Mouse (Mus musculus) lung, embryonic 16.5 days (tissue): Measurements from ENCODE around the gene Plppr3. TPM values are rescaled to one million over a fixed set of nuclear protein-coding genes. Genes with fewer than 3 reads are reported as not detected.
A peak's percentile ranks its signal among the peaks of the same experiment; 100 is the strongest.
"Not testable (repeated sequence)": the region's sequence is repeated elsewhere in the genome, so short reads cannot be mapped to it uniquely, and the experiment has no call there.

Experiments used
- ATAC-seq: fragments of 200-750 bp; cut with Nextera tagmentation; 2 replicates; pipeline ENCODE4 v1.8.0; 2017; ENCODE audit warnings: low read depth, mild to moderate bottlenecking, moderate library complexity
- H3K27ac ChIP-seq: fragments of 300-500 bp; sonication (generic); 2 replicates; pipeline ENCODE4 v1.5.1; 2014; ENCODE audit warnings: mild to moderate bottlenecking, control low read depth, low read length
- H3K27me3 ChIP-seq: fragments of 300-500 bp; sonication (generic); 2 replicates; pipeline ENCODE4 v1.6.1; 2014; ENCODE audit warnings: low read depth, low read length, mixed read lengths; ENCODE audit not compliant: control insufficient read depth, insufficient read depth
- H3K36me3 ChIP-seq: fragments of 300-500 bp; sonication (generic); 2 replicates; pipeline ENCODE4 v1.6.1; 2014; ENCODE audit warnings: low read length; ENCODE audit not compliant: control insufficient read depth, insufficient read depth
- H3K4me1 ChIP-seq: fragments of 300-500 bp; sonication (generic); replicated peaks from 2 replicates; pipeline ENCODE4 v1.6.1; 2014; ENCODE audit warnings: low read length, mixed read lengths; ENCODE audit not compliant: control insufficient read depth, insufficient read depth
- H3K4me2 ChIP-seq: fragments of 300-500 bp; sonication (generic); 2 replicates; pipeline ENCODE4 v1.6.1; 2014; ENCODE audit warnings: low read depth, low read length, control low read depth
- H3K4me3 ChIP-seq: fragments of 300-500 bp; sonication (generic); 2 replicates; pipeline ENCODE4 v1.5.1; 2014; ENCODE audit warnings: mild to moderate bottlenecking, low read length, control low read depth
- H3K9ac ChIP-seq: fragments of 300-500 bp; sonication (generic); 2 replicates; pipeline ENCODE4 v1.6.1; 2014; ENCODE audit warnings: low read length, control low read depth
- H3K9me3 ChIP-seq: fragments of 300-500 bp; sonication (generic); 2 replicates; pipeline ENCODE4 v1.6.1; 2016; ENCODE audit warnings: low read length; ENCODE audit not compliant: control insufficient read depth
- WGBS: fragments of 180-500 bp; shearing (Covaris S2); extraction: QIAGEN DNeasy Blood & Tissue Kit; methylation state at CpG from one replicate; pipeline ENCODE4 v1.1.7; 2014; 5-methylcytosine and 5-hydroxymethylcytosine counted together
- polyA plus RNA-seq: library from polyadenylated mRNA; unstranded; fragments of >200 nt; fragmentation: Nextera tagmentation; extraction: Ambion mirVana; gene quantifications from 2 replicates; pipeline ENCODE4 v1.2.1, GENCODE M21; 2015

Plppr3 gene
- polyA plus RNA-seq, 1 experiment from 2014 or later = 26.4 TPM

DNA sequence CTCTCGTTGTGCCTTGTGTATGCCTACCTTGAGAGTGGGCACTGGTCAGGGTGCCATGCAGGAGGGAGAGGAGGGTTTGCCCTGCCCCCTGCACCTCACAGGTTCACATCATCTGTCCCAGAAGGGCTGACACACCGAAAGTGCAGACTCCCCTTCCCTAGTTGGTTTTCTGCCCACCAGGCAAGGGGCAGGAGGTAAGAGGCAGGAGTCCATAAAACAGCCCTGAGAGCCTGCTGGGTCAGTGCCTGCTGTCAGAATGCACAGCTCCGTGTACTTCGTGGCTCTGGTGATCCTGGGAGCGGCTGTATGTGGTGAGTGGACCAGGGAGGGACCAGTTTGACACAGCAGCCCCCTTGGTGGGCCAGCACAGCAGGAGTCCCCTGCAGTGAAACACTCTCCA, 16.2 kb upstream of the Plppr3 start, which contains the start of gene Cfd:
Cfd (plus strand) TSS at position 184 of the 400 bp plus-strand sequence.
- H3K27me3 ChIP-seq = no peaks in the 10 kb centered on the region
- H3K4me1 ChIP-seq = no peaks in the 10 kb centered on the region
- 35% methylated on average over 5 of the region's 5 CpGs for WGBS
- H3K9me3 ChIP-seq = no peaks in the 10 kb centered on the region
- no peak within 1 kb of the TSS for H3K9ac ChIP-seq
- ATAC-seq = no peak
- H3K4me3 ChIP-seq = no peak within 1 kb of the TSS
- peaks cover 2% of the 10 kb centered on the region for H3K36me3 ChIP-seq
- H3K4me2 ChIP-seq = no peak within 1 kb of the TSS
- no peak within 1 kb of the TSS for H3K27ac ChIP-seq

- Histone ChIP-seq H3K27ac (no peak overlapping the region), H3K9me3 (no peaks in the 10 kb centered on the region), H3K36me3 (no peaks in the 10 kb centered on the region; the same call in 1 of the 2 replicates), H3K4me1 (peaks cover 2% of the 10 kb centered on the region; the same call in 1 of the 2 replicates), H3K27me3 (no peaks in the 10 kb centered on the region), H3K4me2 (no peak overlapping the region), H3K4me3 (no peak overlapping the region), H3K9ac (no peak overlapping the region)
- no peak for ATAC-seq
- WGBS = 21% methylated on average over 2 of the region's 2 CpGs
These were observed 15.0 kb upstream of the Plppr3 start for GRCm38 (mm10) chr10:79889386-79889785.

DNA sequence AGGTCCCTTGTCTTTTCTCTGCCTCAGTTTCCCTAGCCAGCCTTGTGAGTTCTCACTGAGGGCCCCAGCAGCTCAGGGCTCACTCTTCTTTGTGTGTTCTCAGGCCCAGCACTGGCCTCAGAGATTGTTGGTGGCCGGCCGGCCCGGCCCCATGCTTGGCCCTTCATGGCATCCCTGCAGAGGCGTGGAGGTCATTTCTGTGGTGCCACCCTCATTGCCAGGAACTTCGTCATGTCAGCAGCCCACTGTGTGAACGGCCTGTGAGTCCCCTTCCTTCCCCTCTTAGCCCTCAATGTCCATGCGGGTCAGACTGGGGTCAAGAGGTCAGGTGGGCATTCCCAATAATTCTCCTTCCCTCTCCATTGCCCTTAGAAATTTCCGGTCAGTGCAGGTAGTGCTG, 12.2 kb upstream of the Plppr3 start:
- Histone ChIP-seq H3K4me1 (peaks cover 10% of the 10 kb centered on the region), H3K4me2 (no peak overlapping the region), H3K9me3 (no peaks in the 10 kb centered on the region), H3K36me3 (no peaks in the 10 kb centered on the region), H3K27ac (no peak overlapping the region), H3K27me3 (peaks cover 3% of the 10 kb centered on the region), H3K4me3 (no peak overlapping the region), H3K9ac (no peak overlapping the region)
- 79% methylated on average over 8 of the region's 8 CpGs for WGBS
- ATAC-seq = no peak

- Histone ChIP-seq H3K9ac (no peak within 1 kb of the TSS), H3K4me2 (no peak within 1 kb of the TSS), H3K4me1 (peaks cover 10% of the 10 kb centered on the region), H3K36me3 (no peaks in the 10 kb centered on the region), H3K4me3 (no peak within 1 kb of the TSS), H3K27ac (no peak within 1 kb of the TSS), H3K9me3 (no peaks in the 10 kb centered on the region), H3K27me3 (peaks cover 3% of the 10 kb centered on the region)
- WGBS = 71% methylated on average over 6 of the region's 6 CpGs
- no peak for ATAC-seq
These were observed 11.6 kb upstream of the Plppr3 start, which contains the start of gene Elane for GRCm38 (mm10) chr10:79886054-79886453. Elane (plus strand) TSS chr10:79886247.

GRCm38 (mm10) chr10:79884938-79885337, 10.5 kb upstream of the Plppr3 start:
- not testable (repeated sequence) for H3K4me1 ChIP-seq, H3K4me3 ChIP-seq, ATAC-seq, H3K9me3 ChIP-seq, H3K9ac ChIP-seq, H3K4me2 ChIP-seq, H3K27me3 ChIP-seq, H3K36me3 ChIP-seq, H3K27ac ChIP-seq
- 55% methylated on average over 2 of the region's 3 CpGs for WGBS

GRCm38 (mm10) chr10:79884446-79884845, 10.0 kb upstream of the Plppr3 start:
- Histone ChIP-seq H3K4me1 (peaks cover 12% of the 10 kb centered on the region), H3K27ac (no peak overlapping the region), H3K4me3 (no peak overlapping the region), H3K36me3 (no peaks in the 10 kb centered on the region), H3K9ac (peak overlapping the region; percentile 32; the same call in 1 of the 2 replicates), H3K9me3 (no peaks in the 10 kb centered on the region), H3K4me2 (no peak overlapping the region), H3K27me3 (peaks cover 3% of the 10 kb centered on the region)
- no peak for ATAC-seq
- WGBS = 33% methylated on average over 4 of the region's 4 CpGs

- Histone ChIP-seq H3K4me1 (peaks cover 12% of the 10 kb centered on the region), H3K27me3 (peaks cover 3% of the 10 kb centered on the region), H3K4me3 (no peak overlapping the region), H3K27ac (no peak overlapping the region), H3K9ac (no peak overlapping the region), H3K4me2 (peak overlapping the region; percentile 12; the same call in 1 of the 2 replicates), H3K9me3 (no peaks in the 10 kb centered on the region), H3K36me3 (no peaks in the 10 kb centered on the region)
- peak; percentile 41; the same call in 1 of the 2 replicates for ATAC-seq
- 15% methylated on average over 22 of the region's 22 CpGs for WGBS
These were observed 9.1 kb upstream of the Plppr3 start for GRCm38 (mm10) chr10:79883297-79884084.

- H3K4me2 ChIP-seq = peak overlapping the region; percentile 51
- peaks cover 3% of the 10 kb centered on the region for H3K27me3 ChIP-seq
- H3K36me3 ChIP-seq = no peaks in the 10 kb centered on the region
- peak overlapping the region; percentile 30 for H3K4me3 ChIP-seq
- H3K27ac ChIP-seq = no peak overlapping the region
- H3K9ac ChIP-seq = 0 out of 2 replicates have a peak overlapping the region, but pooled peaks have one; percentile 39
- no peaks in the 10 kb centered on the region for H3K9me3 ChIP-seq
- peak; percentile 10; the same call in 1 of the 2 replicates for ATAC-seq
- 4% methylated on average over 22 of the region's 22 CpGs for WGBS
- peaks cover 13% of the 10 kb centered on the region for H3K4me1 ChIP-seq
These were observed 7.5 kb upstream of the Plppr3 start for GRCm38 (mm10) chr10:79881981-79882380.

DNA sequence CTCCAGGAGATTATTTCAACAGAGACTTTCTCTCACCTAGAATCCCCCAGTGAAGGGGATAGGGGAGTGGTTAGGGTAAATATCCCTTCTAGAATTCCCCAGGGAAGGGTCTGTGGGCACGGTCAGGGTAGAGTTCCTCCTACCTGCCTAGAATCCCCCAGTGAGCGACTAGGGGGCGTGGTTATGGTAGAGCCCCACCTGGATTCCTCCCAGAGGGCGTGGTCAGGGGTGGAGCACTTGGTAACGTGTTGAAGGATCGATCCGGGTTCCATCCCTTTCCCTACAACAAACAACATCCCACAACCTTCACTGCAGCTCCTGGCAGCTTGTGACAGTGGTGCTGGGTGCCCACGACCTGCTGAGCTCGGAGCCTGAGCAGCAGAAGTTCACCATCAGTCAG, 6.3 kb upstream of the Plppr3 start:
- ATAC-seq = no peak
- Histone ChIP-seq H3K36me3 (no peaks in the 10 kb centered on the region), H3K9me3 (no peaks in the 10 kb centered on the region), H3K9ac (no peak overlapping the region), H3K4me1 (peaks cover 15% of the 10 kb centered on the region), H3K4me3 (no peak overlapping the region), H3K27me3 (peaks cover 3% of the 10 kb centered on the region), H3K27ac (no peak overlapping the region), H3K4me2 (peak overlapping the region; percentile 6; the same call in 1 of the 2 replicates)
- WGBS = 13% methylated on average over 9 of the region's 9 CpGs
